Comparison of ENCODE assay signal across 17 mouse cellular contexts in the genomic region with DNA sequence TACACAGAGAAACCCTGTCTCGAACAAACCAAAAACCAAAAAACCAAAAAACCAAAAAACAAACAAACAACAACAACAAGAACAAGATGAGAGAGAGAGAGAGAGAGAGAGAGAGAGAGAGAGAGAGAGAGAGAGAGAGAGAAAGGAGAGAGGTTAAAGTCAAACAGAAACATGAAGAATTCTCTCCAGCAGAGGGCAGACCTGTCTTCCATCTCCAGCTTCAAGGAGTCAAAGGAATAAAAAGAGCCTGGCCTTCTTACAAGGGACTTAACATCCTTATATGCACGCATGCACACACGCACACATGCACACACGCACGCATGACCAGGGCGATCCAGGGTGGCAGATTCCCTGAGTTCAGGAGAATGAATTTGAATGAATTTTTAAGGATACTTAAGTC.
DNase-seq lines count a peak whose midpoint lies in the region; ATAC-seq and TF ChIP-seq lines count a peak whose summit lies in the region.
"Had no signal": no experiment of that assay in that cellular context is flagged by ENCODE, and none has a peak within 500 bp of the region (broad histone marks: within the 10 kb centered on the region; RNA-seq: fewer than 3 reads in every experiment).

No protein-coding gene starts in this region.

- no peaks in the 10 kb centered on the region for H3K4me1 ChIP-seq in hindbrain, postnatal 0 days (ENCODE audit: insufficient read depth, low read length)
- peaks cover 2% of the 10 kb centered on the region; the same call in 1 of the 2 replicates for H3K4me1 ChIP-seq in hindbrain, embryonic 13.5 days (replicated peaks)
- no peaks in the 10 kb centered on the region for H3K4me1 ChIP-seq in midbrain, postnatal 0 days (ENCODE audit: insufficient read depth, low read length)
- H3K4me1 ChIP-seq in midbrain, embryonic 13.5 days (replicated peaks): no peaks in the 10 kb centered on the region
- H3K4me1 ChIP-seq: embryonic facial prominence, embryonic 12.5 days; heart, embryonic 15.5 days; hindbrain, embryonic 10.5 days; limb, embryonic 13.5 days; neural tube, embryonic 13.5 days had no signal

- H3K27me3 ChIP-seq in hindbrain, postnatal 0 days (ENCODE audit: insufficient read depth, low read length): no peaks in the 10 kb centered on the region
- no peaks in the 10 kb centered on the region for H3K27me3 ChIP-seq in hindbrain, embryonic 13.5 days
- no peaks in the 10 kb centered on the region for H3K27me3 ChIP-seq in midbrain, postnatal 0 days (ENCODE audit: insufficient read depth, low read length)
- H3K27me3 ChIP-seq in midbrain, embryonic 13.5 days: no peaks in the 10 kb centered on the region
- H3K27me3 ChIP-seq: embryonic facial prominence, embryonic 12.5 days; heart, embryonic 15.5 days; limb, embryonic 13.5 days; neural tube, embryonic 13.5 days had no signal

- WGBS in hindbrain, postnatal 0 days: 88% methylated on average over 6 of the region's 6 CpGs
- WGBS in hindbrain, embryonic 13.5 days: 95% methylated on average over 6 of the region's 6 CpGs
- WGBS in midbrain, postnatal 0 days: 93% methylated on average over 6 of the region's 6 CpGs
- 95% methylated on average over 6 of the region's 6 CpGs for WGBS in midbrain, embryonic 13.5 days

- no peaks in the 10 kb centered on the region for H3K9me3 ChIP-seq in hindbrain, postnatal 0 days (ENCODE audit: low read length)
- no peaks in the 10 kb centered on the region for H3K9me3 ChIP-seq in hindbrain, embryonic 13.5 days
- no peaks in the 10 kb centered on the region for H3K9me3 ChIP-seq in midbrain, postnatal 0 days (ENCODE audit: low read length)
- no peaks in the 10 kb centered on the region for H3K9me3 ChIP-seq in midbrain, embryonic 13.5 days
- H3K9me3 ChIP-seq: heart, embryonic 15.5 days; hindbrain, embryonic 10.5 days; neural tube, embryonic 13.5 days had no signal

- H3K4me2 ChIP-seq in hindbrain, postnatal 0 days (ENCODE audit: low read depth, low read length): no peak overlapping the region
- H3K4me2 ChIP-seq in hindbrain, embryonic 13.5 days: no peak overlapping the region
- H3K4me2 ChIP-seq in midbrain, postnatal 0 days (ENCODE audit: low read depth, low read length, poor library complexity, severe bottlenecking): no peak overlapping the region
- H3K4me2 ChIP-seq in midbrain, embryonic 13.5 days (replicated peaks): no peak overlapping the region
- H3K4me2 ChIP-seq: embryonic facial prominence, embryonic 12.5 days; heart, embryonic 15.5 days; limb, embryonic 13.5 days; neural tube, embryonic 13.5 days had no signal

- ATAC-seq in hindbrain, postnatal 0 days: no peak
- ATAC-seq in hindbrain, embryonic 13.5 days (ENCODE audit: low FRiP score): no peak
- ATAC-seq in midbrain, postnatal 0 days (ENCODE audit: low FRiP score): no peak
- ATAC-seq in midbrain, embryonic 13.5 days: no peak
- ATAC-seq: inflammation-experienced regulatory T-cells, adult 6 months had no signal

- TF ChIP-seq CTCF in hindbrain, postnatal 0 days (IDR thresholded peaks at IDR 0.05; ENCODE audit: low read depth): peak; percentile 59
- TF ChIP-seq CTCF in midbrain, postnatal 0 days (IDR thresholded peaks at IDR 0.05): peak; percentile 65

- no peaks in the 10 kb centered on the region for H3K36me3 ChIP-seq in hindbrain, postnatal 0 days (ENCODE audit: insufficient read depth, low read length)
- H3K36me3 ChIP-seq in hindbrain, embryonic 13.5 days: no peaks in the 10 kb centered on the region
- H3K36me3 ChIP-seq in midbrain, postnatal 0 days (ENCODE audit: insufficient read depth, low read length): no peaks in the 10 kb centered on the region
- H3K36me3 ChIP-seq in midbrain, embryonic 13.5 days: no peaks in the 10 kb centered on the region
- H3K36me3 ChIP-seq: embryonic facial prominence, embryonic 12.5 days; heart, embryonic 15.5 days; hindbrain, embryonic 10.5 days; limb, embryonic 13.5 days; neural tube, embryonic 13.5 days had no signal

- peak; percentile 54 for DNase-seq in hindbrain, postnatal 0 days (ENCODE audit: low spot score)
- peak; percentile 48 for DNase-seq in midbrain, postnatal 0 days (ENCODE audit: low spot score)
- DNase-seq in brain, adult 2 months (ENCODE audit: low read depth, low spot score): peak; percentile 53
- DNase-seq in spleen, postnatal 4 days (ENCODE audit: low spot score in 2 of 2): no peak
- no peak for DNase-seq in adrenal gland, postnatal 14 days
- DNase-seq: gastrocnemius, postnatal 10 days; heart, adult 2 months; lung, postnatal 14 days had no signal

- H3K9ac ChIP-seq in hindbrain, postnatal 0 days (replicated peaks; ENCODE audit: low read length): no peak overlapping the region
- no peak overlapping the region for H3K9ac ChIP-seq in hindbrain, embryonic 13.5 days
- no peak overlapping the region for H3K9ac ChIP-seq in midbrain, postnatal 0 days (replicated peaks; ENCODE audit: low read length, poor library complexity, severe bottlenecking)
- no peak overlapping the region for H3K9ac ChIP-seq in midbrain, embryonic 13.5 days (replicated peaks)
- H3K9ac ChIP-seq: embryonic facial prominence, embryonic 12.5 days; heart, embryonic 15.5 days; limb, embryonic 13.5 days; liver, embryonic 14.5 days; neural tube, embryonic 13.5 days had no signal

- H3K4me3 ChIP-seq in hindbrain, postnatal 0 days (ENCODE audit: low read length): no peak overlapping the region
- H3K4me3 ChIP-seq in hindbrain, embryonic 13.5 days: no peak overlapping the region
- H3K4me3 ChIP-seq in midbrain, postnatal 0 days (ENCODE audit: low read depth, low read length): no peak overlapping the region
- no peak overlapping the region for H3K4me3 ChIP-seq in midbrain, embryonic 13.5 days (replicated peaks)
- H3K4me3 ChIP-seq: embryonic facial prominence, embryonic 12.5 days; heart, adult 2 months; heart, embryonic 15.5 days; hindbrain, embryonic 10.5 days; limb, embryonic 13.5 days; neural tube, embryonic 13.5 days had no signal

- no peak overlapping the region for H3K27ac ChIP-seq in hindbrain, postnatal 0 days
- no peak overlapping the region for H3K27ac ChIP-seq in hindbrain, embryonic 13.5 days
- no peak overlapping the region for H3K27ac ChIP-seq in midbrain, postnatal 0 days (ENCODE audit: low read depth, low read length)
- H3K27ac ChIP-seq in midbrain, embryonic 13.5 days: no peak overlapping the region
- H3K27ac ChIP-seq: embryonic facial prominence, embryonic 12.5 days; heart, adult 2 months; heart, embryonic 15.5 days; hindbrain, embryonic 10.5 days; limb, embryonic 13.5 days; liver, embryonic 14.5 days; neural tube, embryonic 13.5 days had no signal

Comparison
In these comparisons a context has a peak if more than half of its experiments do, and no peak if none do; other contexts are left out.
1. DNase-seq: peak in hindbrain, postnatal 0 days (single experiment), midbrain, postnatal 0 days (single experiment) and brain, adult 2 months (single experiment); none in spleen, postnatal 4 days (0 of 2) and adrenal gland, postnatal 14 days (single experiment).